Mouse (Mus musculus): ENCODE results near the gene Prkd1. TPM values are rescaled to one million over a fixed set of nuclear protein-coding genes. Genes with fewer than 3 reads are reported as not detected.

Gene Prkd1
- polyA plus RNA-seq, 1 experiment from 2014 or later, result 5.1 TPM

DNA sequence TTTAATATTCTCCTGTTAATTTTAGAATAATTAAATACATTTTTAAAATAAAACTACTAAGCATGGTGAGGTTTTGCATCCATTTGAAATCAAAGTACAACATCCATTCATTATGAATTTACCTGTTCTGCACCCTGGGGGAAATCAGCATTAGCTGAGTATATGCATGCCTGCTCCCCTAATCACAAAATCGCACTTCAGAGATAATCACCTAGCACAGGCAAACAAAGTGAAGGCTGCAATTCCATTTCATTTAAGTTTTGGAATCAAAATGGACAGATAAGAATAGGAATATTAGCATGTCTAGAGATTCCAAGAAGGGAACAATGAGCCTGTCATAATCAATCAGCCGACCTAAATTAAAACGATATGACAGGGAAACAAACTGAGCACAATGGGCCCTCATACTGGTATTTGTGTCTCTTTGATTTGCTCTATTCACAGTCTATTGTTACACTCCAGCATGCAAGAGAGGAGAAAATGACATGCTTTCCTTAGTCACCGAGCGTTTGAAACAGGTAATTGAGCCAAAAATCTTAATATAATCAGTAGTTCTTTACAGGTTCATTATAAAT, 218.7 kb downstream of the Prkd1 start:
- 67% methylated on average over 5 of the region's 5 CpGs for WGBS
- Histone ChIP-seq H3K9ac (ENCODE audit: low read depth, low read length) (no peak overlapping the region), H3K9me3 (ENCODE audit: control insufficient read depth, low read length) (no peaks in the 10 kb centered on the region), H3K4me3 (ENCODE audit: low read depth, low read length) (no peak overlapping the region), H3K4me1 (replicated peaks; ENCODE audit: control insufficient read depth, insufficient read depth, low read length) (no peaks in the 10 kb centered on the region), H3K27me3 (ENCODE audit: control insufficient read depth, insufficient read depth, low read length) (no peaks in the 10 kb centered on the region), H3K4me2 (replicated peaks; ENCODE audit: low read depth, low read length) (no peak overlapping the region), H3K36me3 (ENCODE audit: control insufficient read depth, insufficient read depth, low read length) (no peaks in the 10 kb centered on the region), H3K27ac (ENCODE audit: low read depth, low read length) (no peak overlapping the region)
- no peak for DNase-seq (ENCODE audit: low spot score)
- no peak for ATAC-seq (ENCODE audit: low FRiP score)

DNA sequence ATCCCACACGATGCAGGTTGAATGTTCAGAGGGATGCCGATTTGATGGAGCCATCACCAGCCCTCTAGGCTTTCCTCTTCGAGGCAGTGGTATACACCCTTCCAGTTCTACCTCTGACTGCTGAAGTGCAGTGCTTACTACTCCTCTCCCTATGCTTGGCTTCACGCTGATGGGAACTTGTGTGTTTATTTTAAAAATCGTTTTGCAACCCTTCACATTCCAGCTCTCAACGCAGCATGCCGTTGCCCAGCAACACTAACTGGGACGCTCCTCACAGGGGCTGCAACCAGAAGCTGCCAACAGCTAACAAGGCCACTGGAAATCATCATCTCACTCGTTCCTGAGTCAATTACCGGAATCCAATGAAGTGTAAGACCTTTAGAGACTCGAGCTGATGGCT, 296.5 kb downstream of the Prkd1 start:
- H3K4me2 ChIP-seq (replicated peaks; ENCODE audit: low read depth, low read length), result no peak overlapping the region
- H3K9me3 ChIP-seq (ENCODE audit: control insufficient read depth, low read length), result no peaks in the 10 kb centered on the region
- H3K4me3 ChIP-seq (ENCODE audit: low read depth, low read length), result no peak overlapping the region
- no peak overlapping the region for H3K9ac ChIP-seq (ENCODE audit: low read depth, low read length)
- H3K27me3 ChIP-seq (ENCODE audit: control insufficient read depth, insufficient read depth, low read length), result no peaks in the 10 kb centered on the region
- H3K36me3 ChIP-seq (ENCODE audit: control insufficient read depth, insufficient read depth, low read length), result no peaks in the 10 kb centered on the region
- ATAC-seq (ENCODE audit: low FRiP score), result peak; percentile 30; the same call in 1 of the 2 replicates
- DNase-seq (ENCODE audit: low spot score), result peak; percentile 21
- WGBS, result 51% methylated on average over 11 of the region's 11 CpGs
- H3K4me1 ChIP-seq (replicated peaks; ENCODE audit: control insufficient read depth, insufficient read depth, low read length), result no peaks in the 10 kb centered on the region
- H3K27ac ChIP-seq (ENCODE audit: low read depth, low read length), result no peak overlapping the region

DNA sequence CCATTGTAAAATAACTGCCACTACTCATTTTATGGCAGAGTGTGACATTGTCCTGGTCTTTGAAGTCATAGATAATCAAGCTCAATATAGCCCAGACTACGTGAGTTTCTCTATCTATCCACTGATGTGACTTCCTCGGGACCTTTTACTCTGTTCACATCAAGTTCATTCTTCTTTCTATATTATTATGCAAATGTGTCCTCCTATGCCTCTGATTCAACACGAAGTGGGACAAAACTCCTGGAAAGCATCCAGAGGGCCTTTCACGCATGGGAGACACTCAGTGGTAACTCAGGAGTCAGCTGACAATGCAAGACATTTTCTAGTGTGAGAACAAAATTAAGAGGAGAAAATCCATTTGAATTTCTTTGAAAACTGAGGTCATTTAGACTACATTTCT, 315.7 kb downstream of the Prkd1 start:
- ATAC-seq (ENCODE audit: low FRiP score) (peak; percentile 77), DNase-seq (ENCODE audit: low spot score) (no peak)
- Histone ChIP-seq H3K36me3 (ENCODE audit: control insufficient read depth, insufficient read depth, low read length) (no peaks in the 10 kb centered on the region), H3K4me1 (replicated peaks; ENCODE audit: control insufficient read depth, insufficient read depth, low read length) (no peaks in the 10 kb centered on the region), H3K27ac (ENCODE audit: low read depth, low read length) (no peak overlapping the region), H3K9me3 (ENCODE audit: control insufficient read depth, low read length) (no peaks in the 10 kb centered on the region), H3K4me3 (ENCODE audit: low read depth, low read length) (no peak overlapping the region), H3K4me2 (replicated peaks; ENCODE audit: low read depth, low read length) (no peak overlapping the region), H3K9ac (ENCODE audit: low read depth, low read length) (no peak overlapping the region), H3K27me3 (ENCODE audit: control insufficient read depth, insufficient read depth, low read length) (no peaks in the 10 kb centered on the region)
- 34% methylated on average over 4 of the region's 4 CpGs for WGBS

DNA sequence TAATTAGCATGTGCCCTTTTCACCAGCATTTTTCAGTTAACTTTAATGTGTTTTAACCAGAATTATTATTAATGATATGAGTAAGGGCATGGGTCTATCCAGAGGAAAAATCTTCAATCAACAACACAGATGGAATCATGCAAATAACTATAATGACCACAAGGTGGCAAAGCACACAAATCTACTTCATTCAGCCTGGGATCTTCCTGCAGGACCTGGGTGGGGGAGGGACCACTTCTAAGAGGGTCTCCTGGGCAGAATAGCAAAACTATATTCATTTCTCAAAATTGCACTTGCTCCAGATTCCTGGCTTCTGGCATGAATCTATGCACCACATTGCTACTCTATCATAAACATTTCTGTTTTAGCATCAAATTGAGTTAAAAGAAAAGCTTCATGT, 334.3 kb downstream of the Prkd1 start:
- DNase-seq (ENCODE audit: low spot score), result peak; percentile 43
- Histone ChIP-seq H3K4me1 (replicated peaks; ENCODE audit: control insufficient read depth, insufficient read depth, low read length) (no peaks in the 10 kb centered on the region), H3K36me3 (ENCODE audit: control insufficient read depth, insufficient read depth, low read length) (no peaks in the 10 kb centered on the region), H3K9me3 (ENCODE audit: control insufficient read depth, low read length) (no peaks in the 10 kb centered on the region), H3K4me3 (ENCODE audit: low read depth, low read length) (no peak overlapping the region), H3K27ac (ENCODE audit: low read depth, low read length) (no peak overlapping the region), H3K27me3 (ENCODE audit: control insufficient read depth, insufficient read depth, low read length) (no peaks in the 10 kb centered on the region), H3K4me2 (replicated peaks; ENCODE audit: low read depth, low read length) (no peak overlapping the region), H3K9ac (ENCODE audit: low read depth, low read length) (no peak overlapping the region)
- peak; percentile 40; the same call in 1 of the 2 replicates for ATAC-seq (ENCODE audit: low FRiP score)

DNA sequence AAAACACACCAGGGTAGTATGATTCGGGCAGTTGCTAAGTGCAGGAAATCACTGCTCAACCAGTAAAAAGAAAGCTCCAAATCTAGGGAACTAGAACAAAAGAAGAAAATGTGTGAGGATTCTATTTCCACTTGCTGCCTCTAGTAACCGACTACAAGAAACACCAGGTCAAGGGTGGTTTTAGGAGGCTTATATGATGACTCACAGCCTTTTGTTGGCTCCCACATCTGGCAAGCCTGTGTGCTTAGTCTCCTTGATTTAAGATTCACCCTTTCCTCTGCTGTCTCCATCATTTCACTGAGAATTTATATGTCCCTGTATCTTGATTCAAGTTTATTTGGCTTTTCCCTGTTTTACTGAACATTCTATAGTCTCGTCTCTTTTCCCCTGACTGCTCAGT, 339.6 kb downstream of the Prkd1 start:
- Histone ChIP-seq H3K4me2 (replicated peaks; ENCODE audit: low read depth, low read length) (no peak overlapping the region), H3K4me1 (replicated peaks; ENCODE audit: control insufficient read depth, insufficient read depth, low read length) (no peaks in the 10 kb centered on the region), H3K4me3 (ENCODE audit: low read depth, low read length) (no peak overlapping the region), H3K27ac (ENCODE audit: low read depth, low read length) (no peak overlapping the region), H3K9me3 (ENCODE audit: control insufficient read depth, low read length) (no peaks in the 10 kb centered on the region), H3K27me3 (ENCODE audit: control insufficient read depth, insufficient read depth, low read length) (no peaks in the 10 kb centered on the region), H3K9ac (ENCODE audit: low read depth, low read length) (no peak overlapping the region), H3K36me3 (ENCODE audit: control insufficient read depth, insufficient read depth, low read length) (no peaks in the 10 kb centered on the region)
- 79% methylated on average over 3 of the region's 3 CpGs for WGBS
- DNase-seq (ENCODE audit: low spot score) (no peak), ATAC-seq (ENCODE audit: low FRiP score) (no peak)

DNA sequence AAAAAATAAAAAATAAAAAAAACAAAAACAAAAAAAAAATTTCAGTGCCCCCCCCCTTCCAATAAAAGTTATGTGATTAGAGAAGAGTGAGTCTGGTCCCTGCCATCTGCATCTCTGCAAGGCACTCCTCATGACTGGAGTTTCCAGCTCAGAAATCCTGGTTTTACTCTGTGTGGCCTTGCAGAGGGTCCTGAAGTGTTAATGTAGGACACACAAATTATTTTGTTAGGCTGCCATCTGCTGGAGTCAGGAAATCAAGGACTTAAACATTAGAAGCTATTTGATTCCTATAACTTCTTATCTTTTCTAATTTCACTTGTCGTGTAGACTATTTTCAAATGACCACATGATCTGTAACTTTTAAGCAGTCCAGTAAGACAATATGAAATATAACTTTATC, 347.6 kb downstream of the Prkd1 start:
- no peak overlapping the region for H3K9ac ChIP-seq (ENCODE audit: low read depth, low read length)
- no peak overlapping the region for H3K27ac ChIP-seq (ENCODE audit: low read depth, low read length)
- H3K4me1 ChIP-seq (replicated peaks; ENCODE audit: control insufficient read depth, insufficient read depth, low read length), result no peaks in the 10 kb centered on the region
- 55% methylated on average over 1 of the region's 1 CpGs for WGBS
- no peaks in the 10 kb centered on the region for H3K36me3 ChIP-seq (ENCODE audit: control insufficient read depth, insufficient read depth, low read length)
- 0 out of 2 replicates have a peak, but pooled peaks have one; percentile 56 for ATAC-seq (ENCODE audit: low FRiP score)
- H3K4me3 ChIP-seq (ENCODE audit: low read depth, low read length), result no peak overlapping the region
- DNase-seq (ENCODE audit: low spot score), result peak; percentile 41
- no peaks in the 10 kb centered on the region for H3K9me3 ChIP-seq (ENCODE audit: control insufficient read depth, low read length)
- H3K27me3 ChIP-seq (ENCODE audit: control insufficient read depth, insufficient read depth, low read length), result peaks cover 3% of the 10 kb centered on the region; the same call in 1 of the 2 replicates
- H3K4me2 ChIP-seq (replicated peaks; ENCODE audit: low read depth, low read length), result no peak overlapping the region

DNA sequence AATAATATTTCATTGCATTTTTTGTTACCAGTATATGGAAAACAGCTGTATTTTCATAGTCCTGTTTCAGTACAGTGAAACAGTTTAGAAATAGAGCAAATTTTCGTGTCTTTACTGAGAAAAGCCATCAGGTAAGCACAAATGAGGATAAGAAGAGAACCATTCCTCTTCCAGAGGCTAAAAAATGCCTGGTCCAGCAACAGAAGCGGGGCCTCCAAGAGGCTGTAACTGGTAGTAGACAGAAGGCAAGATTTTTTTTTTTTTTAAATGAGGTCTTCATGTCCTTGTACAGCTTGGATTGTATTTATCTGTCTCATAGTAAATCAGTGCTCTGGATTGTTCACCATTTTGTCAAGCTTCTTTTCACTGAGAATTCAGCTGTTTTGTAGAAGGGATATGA, 352.8 kb downstream of the Prkd1 start:
- H3K36me3 ChIP-seq (ENCODE audit: control insufficient read depth, insufficient read depth, low read length), result no peaks in the 10 kb centered on the region

DNA sequence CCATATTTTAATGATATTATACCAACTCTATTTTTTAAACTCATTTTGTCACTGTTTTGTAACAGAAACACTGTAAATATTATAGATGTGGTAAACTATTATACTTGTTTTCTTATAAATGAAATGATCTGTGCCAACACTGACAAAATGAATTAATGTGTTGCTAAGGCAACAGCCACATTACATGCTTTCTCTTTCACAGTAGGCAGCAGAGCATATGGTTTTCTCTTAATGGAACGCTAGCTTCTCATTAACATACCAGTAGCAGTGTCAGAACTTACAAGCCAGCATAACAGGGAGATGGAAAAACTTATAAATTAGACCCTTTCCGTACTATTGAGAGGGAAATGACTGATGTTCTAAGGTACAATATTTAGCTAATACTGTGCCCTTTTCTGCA, 353.3 kb downstream of the Prkd1 start:
- no peaks in the 10 kb centered on the region for H3K4me1 ChIP-seq (replicated peaks; ENCODE audit: control insufficient read depth, insufficient read depth, low read length)
- no peaks in the 10 kb centered on the region for H3K9me3 ChIP-seq (ENCODE audit: control insufficient read depth, low read length)
- H3K27ac ChIP-seq (ENCODE audit: low read depth, low read length), result no peak overlapping the region
- peak; percentile 83 for ATAC-seq (ENCODE audit: low FRiP score)
- peaks cover 3% of the 10 kb centered on the region; the same call in 1 of the 2 replicates for H3K27me3 ChIP-seq (ENCODE audit: control insufficient read depth, insufficient read depth, low read length)
- WGBS, result 34% methylated on average over 2 of the region's 2 CpGs
- no peak overlapping the region for H3K4me2 ChIP-seq (replicated peaks; ENCODE audit: low read depth, low read length)
- H3K4me3 ChIP-seq (ENCODE audit: low read depth, low read length), result no peak overlapping the region
- no peaks in the 10 kb centered on the region for H3K36me3 ChIP-seq (ENCODE audit: control insufficient read depth, insufficient read depth, low read length)
- peak; percentile 42 for DNase-seq (ENCODE audit: low spot score)
- H3K9ac ChIP-seq (ENCODE audit: low read depth, low read length), result no peak overlapping the region

More for the DNA sequence above, 352.8 kb downstream of the Prkd1 start:
- ATAC-seq (ENCODE audit: low FRiP score) (no peak), DNase-seq (ENCODE audit: low spot score) (peak; percentile 8)
- H3K27ac ChIP-seq (ENCODE audit: low read depth, low read length), result no peak overlapping the region
- H3K9ac ChIP-seq (ENCODE audit: low read depth, low read length), result no peak overlapping the region
- H3K9me3 ChIP-seq (ENCODE audit: control insufficient read depth, low read length), result no peaks in the 10 kb centered on the region
- H3K27me3 ChIP-seq (ENCODE audit: control insufficient read depth, insufficient read depth, low read length), result peaks cover 3% of the 10 kb centered on the region; the same call in 1 of the 2 replicates
- no peaks in the 10 kb centered on the region for H3K4me1 ChIP-seq (replicated peaks; ENCODE audit: control insufficient read depth, insufficient read depth, low read length)
- H3K4me3 ChIP-seq (ENCODE audit: low read depth, low read length), result no peak overlapping the region
- H3K4me2 ChIP-seq (replicated peaks; ENCODE audit: low read depth, low read length), result no peak overlapping the region
- 57% methylated on average over 2 of the region's 2 CpGs for WGBS

DNA sequence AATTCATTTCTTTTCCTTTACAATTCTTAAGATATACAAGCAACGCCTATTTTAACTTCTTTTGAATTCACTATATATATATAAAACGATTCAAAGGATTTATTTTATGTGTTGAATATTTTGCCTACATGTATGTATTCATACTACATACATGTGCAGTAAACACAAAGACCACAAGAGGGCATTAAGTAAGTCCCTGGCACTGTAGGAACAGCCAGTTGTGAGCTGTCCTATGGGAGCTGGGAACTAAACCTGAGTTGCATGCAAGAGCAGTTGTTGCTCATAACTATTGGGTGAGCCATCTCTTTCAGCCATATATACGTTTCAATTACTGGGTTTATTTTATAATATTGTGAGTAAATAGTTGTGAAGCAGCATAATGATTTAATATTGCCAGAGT, 356.1 kb downstream of the Prkd1 start:
- no peak overlapping the region for H3K9ac ChIP-seq (ENCODE audit: low read depth, low read length)
- DNase-seq (ENCODE audit: low spot score) (peak; percentile 28), ATAC-seq (ENCODE audit: low FRiP score) (peak; percentile 33; the same call in 1 of the 2 replicates)
- H3K36me3 ChIP-seq (ENCODE audit: control insufficient read depth, insufficient read depth, low read length), result no peaks in the 10 kb centered on the region
- H3K4me3 ChIP-seq (ENCODE audit: low read depth, low read length), result no peak overlapping the region
- no peak overlapping the region for H3K4me2 ChIP-seq (replicated peaks; ENCODE audit: low read depth, low read length)
- H3K9me3 ChIP-seq (ENCODE audit: control insufficient read depth, low read length), result no peaks in the 10 kb centered on the region
- H3K4me1 ChIP-seq (replicated peaks; ENCODE audit: control insufficient read depth, insufficient read depth, low read length), result no peaks in the 10 kb centered on the region
- 67% methylated on average over 3 of the region's 3 CpGs for WGBS
- H3K27me3 ChIP-seq (ENCODE audit: control insufficient read depth, insufficient read depth, low read length), result no peaks in the 10 kb centered on the region
- no peak overlapping the region for H3K27ac ChIP-seq (ENCODE audit: low read depth, low read length)
